Mouse (Mus musculus) ES-Bruce4 (cell line): Measurements from ENCODE around the gene Nup35.

ENCODE experiments used
- CTCF ChIP-seq: IDR thresholded peaks from one replicate; pipeline ENCODE4 v1.8.1; 2011; ENCODE audit warnings: low read depth, low read length
- EP300 ChIP-seq: IDR thresholded peaks from 2 replicates; pipeline ENCODE4 v1.6.1; 2011; ENCODE audit warnings: low read depth, low read length; ENCODE audit not compliant: insufficient read depth
- POLR2A ChIP-seq: IDR thresholded peaks from one replicate; pipeline ENCODE4 v1.8.1; 2011; ENCODE audit warnings: low read length; ENCODE audit not compliant: insufficient read depth

- TF ChIP-seq CTCF (no peak), POLR2A (no peak), EP300 (no peak)
These were observed 16.4 kb upstream of the Nup35 start for GRCm38 (mm10) chr2:80600611-80601010.
